16 mouse cellular contexts compared by ENCODE assay signal in the genomic region with DNA sequence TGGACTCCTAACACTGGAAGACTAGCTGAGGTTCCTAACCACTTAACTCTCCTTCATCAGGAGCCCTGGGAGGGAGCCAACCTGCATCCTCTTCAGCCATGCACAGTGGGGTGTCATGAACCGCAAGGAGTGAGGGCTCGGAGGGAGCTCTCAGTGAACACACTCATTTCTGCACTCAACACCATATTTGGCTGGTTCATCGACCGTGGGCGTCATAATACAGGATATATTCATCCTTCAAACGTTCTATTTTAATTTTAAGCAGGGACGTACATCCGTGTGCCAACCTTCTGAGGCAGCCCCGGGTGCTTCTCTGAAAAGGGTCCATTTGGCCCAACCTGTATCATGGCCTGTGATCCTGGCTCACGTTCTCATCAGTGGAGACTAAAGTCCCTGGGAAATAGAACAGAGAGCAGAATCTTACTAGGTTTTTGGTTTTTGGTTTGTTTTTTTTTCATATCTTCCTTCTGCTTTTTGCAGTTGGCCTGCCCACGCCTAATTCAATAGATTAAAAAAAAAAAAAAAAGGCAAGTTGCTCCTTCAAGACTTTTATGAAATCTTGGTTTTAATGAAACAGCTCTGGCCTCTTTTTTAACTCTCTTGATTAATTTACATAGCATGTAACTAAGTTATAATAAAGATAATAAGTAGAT. TPM values are rescaled to one million over a fixed set of nuclear protein-coding genes. Genes with fewer than 3 reads are reported as not detected.
A peak's percentile ranks its signal among the peaks of the same experiment; 100 is the strongest.
DNase-seq lines count a peak whose midpoint lies in the region; ATAC-seq lines count a peak whose summit lies in the region.
"Had no signal": no experiment of that assay in that cellular context is flagged by ENCODE, and none has a peak within 500 bp of the region (broad histone marks: within the 10 kb centered on the region; RNA-seq: fewer than 3 reads in every experiment).

No protein-coding gene starts in this region.

- no peak overlapping the region for H3K9ac ChIP-seq in midbrain, embryonic 11.5 days (ENCODE audit: low read length)
- H3K9ac ChIP-seq in midbrain, embryonic 14.5 days (replicated peaks; ENCODE audit: low read length), result no peak overlapping the region
- no peak overlapping the region for H3K9ac ChIP-seq in kidney, embryonic 16.5 days (replicated peaks; ENCODE audit: low read length)
- H3K9ac ChIP-seq: hindbrain, embryonic 12.5 days; lung, embryonic 15.5 days had no signal

- no peak overlapping the region for H3K4me2 ChIP-seq in midbrain, embryonic 11.5 days
- H3K4me2 ChIP-seq in midbrain, embryonic 14.5 days (ENCODE audit: low read length), result no peak overlapping the region
- no peak overlapping the region for H3K4me2 ChIP-seq in kidney, embryonic 16.5 days (replicated peaks; ENCODE audit: low read depth, low read length)
- H3K4me2 ChIP-seq: hindbrain, embryonic 12.5 days; liver, embryonic 11.5 days; lung, embryonic 15.5 days had no signal

- H3K27me3 ChIP-seq in midbrain, embryonic 11.5 days (ENCODE audit: control insufficient read depth, insufficient read depth, low read length), result no peaks in the 10 kb centered on the region
- no peaks in the 10 kb centered on the region for H3K27me3 ChIP-seq in midbrain, embryonic 14.5 days (ENCODE audit: control insufficient read depth, insufficient read depth, low read length)
- H3K27me3 ChIP-seq in kidney, embryonic 16.5 days (ENCODE audit: insufficient read depth, low read length), result no peaks in the 10 kb centered on the region
- no peaks in the 10 kb centered on the region for H3K27me3 ChIP-seq in midbrain, embryonic 10.5 days (ENCODE audit: low read depth, poor library complexity, severe bottlenecking)
- H3K27me3 ChIP-seq: hindbrain, embryonic 12.5 days; lung, embryonic 15.5 days had no signal

- WGBS in midbrain, embryonic 11.5 days, result 82% methylated on average over 11 of the region's 11 CpGs
- 82% methylated on average over 11 of the region's 11 CpGs for WGBS in midbrain, embryonic 14.5 days
- WGBS in kidney, embryonic 16.5 days, result 79% methylated on average over 11 of the region's 11 CpGs
- 82% methylated on average over 11 of the region's 11 CpGs for WGBS in midbrain, embryonic 10.5 days

- no peaks in the 10 kb centered on the region for H3K9me3 ChIP-seq in midbrain, embryonic 11.5 days (ENCODE audit: control insufficient read depth, low read length)
- H3K9me3 ChIP-seq in midbrain, embryonic 14.5 days (ENCODE audit: control insufficient read depth, low read length), result no peaks in the 10 kb centered on the region
- no peaks in the 10 kb centered on the region for H3K9me3 ChIP-seq in kidney, embryonic 16.5 days (ENCODE audit: low read length)
- H3K9me3 ChIP-seq in midbrain, embryonic 10.5 days (replicated peaks), result no peaks in the 10 kb centered on the region
- H3K9me3 ChIP-seq: hindbrain, embryonic 12.5 days; lung, embryonic 15.5 days; megakaryocyte, embryonic 14.5 days had no signal

- no peak overlapping the region for H3K4me3 ChIP-seq in midbrain, embryonic 11.5 days (ENCODE audit: low read depth, low read length)
- no peak overlapping the region for H3K4me3 ChIP-seq in midbrain, embryonic 14.5 days (replicated peaks; ENCODE audit: low read depth, low read length)
- H3K4me3 ChIP-seq in kidney, embryonic 16.5 days (ENCODE audit: low read length), result no peak overlapping the region
- no peak overlapping the region for H3K4me3 ChIP-seq in midbrain, embryonic 10.5 days
- H3K4me3 ChIP-seq: hindbrain, embryonic 12.5 days; lung, embryonic 15.5 days; megakaryocyte, embryonic 14.5 days had no signal

- no peaks in the 10 kb centered on the region for H3K36me3 ChIP-seq in midbrain, embryonic 11.5 days (ENCODE audit: control insufficient read depth, insufficient read depth, low read length)
- H3K36me3 ChIP-seq in midbrain, embryonic 14.5 days (ENCODE audit: control insufficient read depth, insufficient read depth, low read length), result no peaks in the 10 kb centered on the region
- no peaks in the 10 kb centered on the region for H3K36me3 ChIP-seq in kidney, embryonic 16.5 days (ENCODE audit: insufficient read depth, low read length)
- no peaks in the 10 kb centered on the region for H3K36me3 ChIP-seq in midbrain, embryonic 10.5 days
- H3K36me3 ChIP-seq: hindbrain, embryonic 12.5 days; lung, embryonic 15.5 days had no signal

- ATAC-seq in midbrain, embryonic 11.5 days (ENCODE audit: low FRiP score), result no peak
- no peak for ATAC-seq in midbrain, embryonic 14.5 days (ENCODE audit: low FRiP score, low TSS enrichment)
- peak; percentile 94 for ATAC-seq in CD4-positive, CD25-positive, alpha-beta regulatory T cell, adult 4 months
- ATAC-seq in inflammation-experienced regulatory T-cells, adult 6 months, result peak; percentile 90
- no peak for ATAC-seq in kidney, embryonic 16.5 days (ENCODE audit: low FRiP score, low TSS enrichment)
- no peak for ATAC-seq in erythroid progenitor cell, adult 5-6 weeks (replicated peaks; ENCODE audit: low FRiP score, poor library complexity, severe bottlenecking)

- H3K4me1 ChIP-seq in midbrain, embryonic 11.5 days (ENCODE audit: control insufficient read depth, insufficient read depth, low read length), result peaks cover 10% of the 10 kb centered on the region
- H3K4me1 ChIP-seq in midbrain, embryonic 14.5 days (ENCODE audit: control insufficient read depth, insufficient read depth, low read length), result peaks cover 6% of the 10 kb centered on the region
- no peaks in the 10 kb centered on the region for H3K4me1 ChIP-seq in kidney, embryonic 16.5 days (ENCODE audit: insufficient read depth, low read length)
- peaks cover 38% of the 10 kb centered on the region for H3K4me1 ChIP-seq in midbrain, embryonic 10.5 days
- H3K4me1 ChIP-seq: lung, embryonic 15.5 days had no signal

- peak; percentile 69 for DNase-seq in midbrain, embryonic 11.5 days (ENCODE audit: low spot score, missing footprints)
- DNase-seq in midbrain, embryonic 14.5 days, result no peak
- peak; percentile 51 to 54 for DNase-seq in B cell, adult 2 months
- DNase-seq in midbrain, embryonic 10.5 days (ENCODE audit: low spot score), result no peak
- DNase-seq: adrenal gland, adult 8-10 months; cerebellum, postnatal 10 days; gastrocnemius, postnatal 36 days; kidney, adult 18-20 months had no signal

- H3K27ac ChIP-seq in midbrain, embryonic 11.5 days (ENCODE audit: low read depth, low read length), result no peak overlapping the region
- no peak overlapping the region for H3K27ac ChIP-seq in midbrain, embryonic 14.5 days (replicated peaks; ENCODE audit: low read depth, low read length)
- no peak overlapping the region for H3K27ac ChIP-seq in kidney, embryonic 16.5 days (ENCODE audit: low read length)
- H3K27ac ChIP-seq in midbrain, embryonic 10.5 days (replicated peaks), result no peak overlapping the region
- H3K27ac ChIP-seq: hindbrain, embryonic 12.5 days; lung, embryonic 15.5 days had no signal

RNA-seq across cellular contexts. Expression of a gene that starts 39.9 kb away (rescaled TPM):
- polyA plus RNA-seq in midbrain, embryonic 11.5 days (2014; fragmentation: Nextera tagmentation; extraction: Ambion mirVana), result 0.58 and 0.68 TPM in 2 replicates
- polyA plus RNA-seq in midbrain, embryonic 14.5 days (2014; fragmentation: Nextera tagmentation; extraction: Ambion mirVana), result 3.5 and 5.3 TPM in 2 replicates
- polyA plus RNA-seq in CD4-positive, CD25-positive, alpha-beta regulatory T cell, adult 4 months (2017; shearing (Covaris generic)), result not detected
- not detected for polyA plus RNA-seq in inflammation-experienced regulatory T-cells, adult 6 months (2017; shearing (Covaris generic))
- 0.54 and 0.86 TPM in 2 replicates for polyA plus RNA-seq in kidney, embryonic 16.5 days (2015; fragmentation: Nextera tagmentation; extraction: Ambion mirVana)
- not detected in 2 replicates for total RNA-seq in erythroid progenitor cell, adult 5-6 weeks (2015; ENCODE audit: low replicate concordance)
- total RNA-seq in erythroid progenitor cell, adult 5-6 weeks (2017; ENCODE audit: low replicate concordance), result not detected in 2 replicates
- 0.46 and 0.57 TPM in 2 replicates for polyA plus RNA-seq in midbrain, embryonic 10.5 days (2016; fragmentation: Nextera tagmentation; extraction: Ambion mirVana)

Comparison
In these comparisons a context has a peak if more than half of its experiments do, and no peak if none do; other contexts are left out.
1. DNase-seq: peak in midbrain, embryonic 11.5 days (single experiment) and B cell, adult 2 months (2 of 2); none in midbrain, embryonic 14.5 days (single experiment) and midbrain, embryonic 10.5 days (single experiment).
2. ATAC-seq: peak in CD4-positive, CD25-positive, alpha-beta regulatory T cell, adult 4 months (single experiment) and inflammation-experienced regulatory T-cells, adult 6 months (single experiment); none in midbrain, embryonic 11.5 days (single experiment), midbrain, embryonic 14.5 days (single experiment), kidney, embryonic 16.5 days (single experiment) and erythroid progenitor cell, adult 5-6 weeks (single experiment).